Mouse (Mus musculus): ENCODE data around the gene Lsamp.

- TF ChIP-seq CTCF (IDR thresholded peaks at IDR 0.05), result no peak
- TF ChIP-seq POLR2A (IDR thresholded peaks at IDR 0.05; ENCODE audit: insufficient read depth, low read depth, low read length), result no peak
- TF ChIP-seq EP300 (IDR thresholded peaks at IDR 0.05; ENCODE audit: insufficient read depth, low read depth, low read length), result no peak
Measured at GRCm38 (mm10) chr16:40582076-40582475, 597.9 kb downstream of the Lsamp start.
